Mouse (Mus musculus): ENCODE results near the gene Serp2. TPM values are rescaled to one million over a fixed set of nuclear protein-coding genes. Genes with fewer than 3 reads are reported as not detected.

Serp2 gene
- total RNA-seq, 1 experiment from 2014 or later: not detected

GRCm38 (mm10) chr14:76504121-76504737, 52.5 kb downstream of the Serp2 start:
- ATAC-seq (replicated peaks; ENCODE audit: low read depth, poor library complexity, severe bottlenecking): peak; percentile 73

DNA sequence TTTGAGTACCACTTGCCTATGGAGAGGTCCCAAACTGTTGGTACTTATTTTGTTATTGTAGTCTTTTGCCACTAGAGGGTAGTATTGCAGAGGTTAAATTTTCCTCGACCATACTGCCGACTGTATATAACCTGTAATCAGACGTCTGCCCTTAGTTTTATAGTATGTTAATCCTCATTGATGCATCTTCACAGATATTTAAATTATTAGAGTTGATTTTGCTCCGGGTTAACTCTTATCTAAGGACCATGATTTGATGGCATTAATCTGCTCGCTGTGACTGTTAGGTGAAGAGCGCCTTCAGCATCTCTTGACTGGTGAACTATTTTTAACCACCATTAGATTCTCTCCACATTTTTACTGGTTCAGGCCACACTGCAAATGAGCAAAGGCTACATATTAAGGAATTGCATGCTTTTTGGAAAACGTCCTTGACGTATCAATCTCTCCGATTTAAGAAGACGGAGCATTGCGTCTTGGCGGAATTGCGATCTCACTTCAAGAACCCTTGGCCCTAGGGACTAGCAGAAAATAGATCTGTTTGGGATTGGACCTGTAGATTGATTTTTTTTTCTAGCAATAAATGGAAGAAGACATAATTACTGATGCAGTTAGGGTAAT, 53.3 kb downstream of the Serp2 start:
- ATAC-seq (replicated peaks; ENCODE audit: low read depth, poor library complexity, severe bottlenecking): peak; percentile 28

DNA sequence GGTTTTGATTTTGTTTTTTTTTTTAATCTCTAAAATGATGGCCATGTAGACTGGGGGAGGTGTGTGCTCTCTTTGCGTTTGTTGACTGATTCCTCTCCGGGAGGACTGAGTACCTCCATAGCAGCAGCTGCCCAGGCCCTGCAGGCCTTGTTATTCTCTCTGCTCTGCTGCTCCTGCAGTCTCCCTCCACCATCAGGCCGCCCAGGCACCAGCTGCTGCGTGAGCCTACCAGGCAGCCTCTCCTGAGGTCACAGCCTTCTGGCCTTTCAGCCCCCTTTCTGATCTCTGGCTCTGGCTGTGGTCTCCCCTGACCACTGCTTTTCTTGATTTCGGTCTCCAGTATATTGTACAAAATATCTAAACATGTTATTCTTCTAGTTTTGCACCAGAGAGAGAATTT, 56.7 kb downstream of the Serp2 start:
- no peak for ATAC-seq (replicated peaks; ENCODE audit: low read depth, poor library complexity, severe bottlenecking)

DNA sequence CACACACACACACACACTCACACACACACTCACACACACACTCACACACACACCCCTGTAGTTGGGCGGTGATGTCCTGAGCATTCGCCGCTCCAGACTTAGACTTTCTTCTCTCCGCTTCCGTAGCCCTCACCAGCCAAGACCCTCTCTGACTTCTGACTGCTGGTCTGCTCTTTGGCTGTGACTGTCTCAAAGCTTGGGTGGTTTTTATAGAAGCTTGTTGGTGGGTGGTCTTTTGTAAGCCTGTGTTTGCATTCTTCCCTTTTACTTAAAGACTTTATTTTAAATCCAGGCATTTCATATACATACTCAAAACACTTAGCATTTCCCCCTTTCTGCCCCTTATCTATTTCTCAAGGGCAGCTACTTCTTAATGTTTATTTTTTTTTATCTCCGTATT, 57.2 kb downstream of the Serp2 start:
- ATAC-seq (replicated peaks; ENCODE audit: low read depth, poor library complexity, severe bottlenecking): no peak

DNA sequence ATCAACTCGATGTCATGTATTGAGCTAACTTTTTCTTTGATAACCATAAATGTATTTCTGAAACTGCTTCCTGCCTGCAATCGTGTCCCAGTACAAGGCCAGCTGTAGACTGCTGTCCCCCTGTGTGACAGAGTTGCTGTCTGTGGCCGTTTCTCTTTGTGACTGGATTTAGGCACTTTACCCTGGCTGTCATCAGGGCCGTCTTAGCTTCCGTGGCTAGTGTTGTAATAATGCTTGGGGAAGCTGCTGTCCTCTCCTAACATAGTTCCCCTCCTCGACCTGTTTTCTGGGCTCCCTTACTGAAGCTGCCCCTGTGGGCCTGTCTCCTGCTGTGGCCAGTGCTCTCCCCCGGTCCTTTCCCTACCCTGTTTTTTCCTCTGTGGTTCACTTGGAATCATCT, 58.5 kb downstream of the Serp2 start:
- peak; percentile 61 for ATAC-seq (replicated peaks; ENCODE audit: low read depth, poor library complexity, severe bottlenecking)

DNA sequence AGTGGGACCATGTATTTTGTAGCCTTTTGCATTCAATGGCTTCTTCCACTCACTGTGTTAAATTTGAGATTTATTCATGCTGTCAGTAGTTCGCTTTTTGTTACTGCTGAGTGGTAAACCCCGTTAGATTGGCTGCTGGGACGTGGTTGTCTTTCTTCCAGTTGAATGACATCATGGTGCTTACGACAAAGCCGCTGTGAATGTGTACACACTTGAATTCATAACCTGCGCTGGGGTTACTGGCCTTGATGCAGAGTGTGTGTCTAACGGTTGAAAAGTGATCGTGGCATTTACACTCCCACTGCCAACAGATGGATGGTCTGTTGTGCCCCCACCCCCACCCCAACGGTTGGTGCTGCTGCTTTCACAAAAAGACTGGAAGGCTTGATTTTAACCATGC, 59.5 kb downstream of the Serp2 start:
- no peak for ATAC-seq (replicated peaks; ENCODE audit: low read depth, poor library complexity, severe bottlenecking)

- ATAC-seq (replicated peaks; ENCODE audit: low read depth, poor library complexity, severe bottlenecking): no peak
Measured at GRCm38 (mm10) chr14:76495022-76495421, 61.7 kb downstream of the Serp2 start.

- no peak for ATAC-seq (replicated peaks; ENCODE audit: low read depth, poor library complexity, severe bottlenecking)
Measured at GRCm38 (mm10) chr14:76489128-76489527, 67.6 kb downstream of the Serp2 start.

DNA sequence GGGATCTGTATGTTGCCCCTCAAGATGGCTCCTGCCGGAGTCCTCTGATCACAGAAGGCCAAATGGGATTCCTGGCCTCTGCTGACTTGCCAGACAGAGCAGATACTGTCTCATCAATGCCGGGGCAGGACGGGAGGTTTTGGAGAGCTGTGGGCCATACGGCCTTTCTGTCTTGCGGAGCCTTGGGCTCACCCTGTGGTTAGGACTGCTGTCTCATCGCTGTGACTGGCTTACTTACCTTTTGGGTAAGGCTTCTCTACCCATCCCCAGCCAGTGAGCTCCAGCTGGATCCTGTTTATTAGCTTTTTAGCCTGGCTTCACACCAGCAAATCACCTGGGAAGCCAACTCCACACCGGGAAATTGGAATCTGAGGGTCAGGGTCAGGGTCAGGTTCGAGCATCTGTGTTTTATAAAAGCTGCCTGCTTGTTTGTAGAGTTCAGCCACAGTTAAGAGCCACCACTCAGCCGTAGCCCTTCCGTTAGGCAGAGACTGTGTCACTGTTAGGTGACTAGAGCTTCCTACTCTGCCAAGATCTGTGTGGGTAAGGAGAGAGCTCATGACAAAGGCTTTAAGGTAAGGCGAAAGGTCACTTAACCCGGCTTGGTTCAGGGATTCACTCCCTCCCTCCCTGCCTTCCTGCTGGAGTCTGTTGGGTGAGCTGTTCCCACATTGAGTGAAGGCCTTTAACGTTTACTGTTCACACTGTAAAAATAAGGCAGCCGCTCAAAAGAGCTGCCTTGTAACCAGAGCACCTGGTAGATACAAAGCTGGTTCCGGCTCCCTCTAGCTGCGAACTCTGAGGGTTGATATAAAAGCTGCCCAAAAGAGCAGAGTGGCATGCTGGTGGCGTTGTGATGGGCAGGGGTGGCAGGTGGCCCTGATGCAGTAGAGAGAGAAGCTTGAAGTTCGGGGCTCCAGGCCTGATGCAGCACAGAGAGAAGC, 68.3 kb downstream of the Serp2 start:
- 0 out of 2 replicates have a peak, but pooled peaks have one; percentile 45 for ATAC-seq (replicated peaks; ENCODE audit: low read depth, poor library complexity, severe bottlenecking)

GRCm38 (mm10) chr14:76487609-76488008, 69.1 kb downstream of the Serp2 start:
- no peak for ATAC-seq (replicated peaks; ENCODE audit: low read depth, poor library complexity, severe bottlenecking)

- ATAC-seq (replicated peaks; ENCODE audit: low read depth, poor library complexity, severe bottlenecking): no peak
Measured at GRCm38 (mm10) chr14:76483701-76484100, 73.0 kb downstream of the Serp2 start.

Other genes with a start within 250 kb of the Serp2 start
- 124 and 152 TPM in 2 replicates for gene Tsc22d1, start 141.9 kb downstream of the Serp2 start, total RNA-seq (2017)